Mouse (Mus musculus): ENCODE measurements around the gene Trmt112. TPM values are rescaled to one million over a fixed set of nuclear protein-coding genes. Genes with fewer than 3 reads are reported as not detected.
"Not testable (repeated sequence)": the region's sequence is repeated elsewhere in the genome, so short reads cannot be mapped to it uniquely, and the experiment has no call there.

Gene Trmt112
- total RNA-seq (2022), result 10 to 100 TPM; 34.1 to 46.3 (median 39.7) TPM

DNA sequence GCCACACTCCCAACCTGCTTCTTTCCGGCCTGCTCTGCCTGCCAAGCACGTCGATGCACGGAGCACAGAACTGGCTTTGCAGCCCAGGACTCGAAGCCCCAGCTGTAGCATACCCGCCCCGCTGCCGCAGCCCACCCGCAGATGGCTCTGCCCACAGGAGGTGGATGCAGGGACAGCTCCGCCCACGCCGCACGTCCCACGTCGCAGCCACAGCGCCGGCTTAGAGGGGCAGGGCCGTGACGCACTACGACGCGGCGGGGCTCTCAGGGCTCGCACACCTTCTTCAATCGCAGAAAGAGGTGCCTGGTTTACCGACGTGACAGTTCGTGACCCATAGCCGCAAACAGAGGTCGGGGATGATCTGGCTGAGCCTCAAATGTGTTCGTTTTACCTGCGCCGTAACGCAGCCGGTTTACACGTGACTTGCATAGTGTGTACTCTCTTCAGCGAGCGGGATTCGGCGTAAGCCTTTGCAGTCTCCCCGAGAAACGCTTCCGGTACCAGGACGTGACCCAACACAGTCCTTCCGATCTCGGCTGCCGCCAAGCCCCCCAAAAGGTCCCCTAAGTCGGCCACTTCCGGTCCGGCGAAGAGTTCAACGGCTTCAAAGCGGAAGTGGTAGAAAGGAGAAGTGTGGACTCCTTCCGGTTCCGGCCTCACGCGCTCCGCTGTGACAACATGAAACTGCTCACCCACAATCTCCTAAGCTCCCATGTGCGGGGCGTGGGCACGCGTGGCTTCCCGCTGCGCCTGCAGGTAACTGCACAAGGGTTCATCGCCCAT lies at the start of gene Trmt112, which contains the start of gene Prdx5:
Trmt112 (plus strand) TSS at position 192 of the 783 bp plus-strand sequence.
Prdx5 (minus strand) TSS at position 600 of the 783 bp plus-strand sequence.
- peak; percentile 74 to 87 for DNase-seq (ENCODE audit: low spot score in 2 of 2)

DNA sequence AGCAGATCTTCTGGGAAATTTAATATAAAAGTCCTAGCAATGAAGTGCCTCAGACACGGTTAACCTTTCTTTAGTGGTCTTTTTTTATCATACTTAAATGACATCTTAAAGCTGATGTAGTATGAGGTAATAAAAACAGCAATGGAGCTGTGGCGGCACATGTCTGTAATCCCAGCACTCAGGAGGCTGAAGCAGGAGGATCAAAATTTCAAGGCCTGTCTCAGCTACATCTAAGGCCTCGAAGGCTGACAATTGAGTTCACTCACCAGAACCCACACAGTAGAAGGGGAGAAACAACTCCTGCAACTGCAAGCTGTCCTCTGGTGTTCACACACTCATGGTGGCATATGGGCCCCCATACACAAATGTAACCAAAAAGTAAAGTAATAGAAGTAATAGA lies 49.5 kb upstream of the Trmt112 start:
- no peak for DNase-seq (ENCODE audit: low spot score in 2 of 2)

DNA sequence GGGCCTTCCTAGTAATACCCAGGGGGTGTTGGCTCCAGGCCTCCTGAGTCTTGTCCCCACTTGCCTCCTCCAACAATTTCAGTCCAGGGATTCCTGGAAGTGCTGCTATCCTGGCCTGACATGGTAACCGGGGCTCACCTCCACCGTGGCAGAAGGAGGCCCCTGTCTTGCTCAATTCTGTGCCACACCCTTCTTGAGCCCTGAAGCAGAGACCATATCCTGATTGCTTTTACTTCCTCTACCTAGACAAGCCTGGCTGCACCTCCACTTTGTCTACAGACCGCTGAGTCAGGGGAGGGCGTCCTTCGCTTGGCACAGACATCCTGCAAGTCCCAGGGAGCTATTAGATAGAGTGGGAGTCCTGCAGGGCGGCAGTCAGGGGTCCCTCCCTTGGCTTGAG lies 48.8 kb upstream of the Trmt112 start:
- DNase-seq (ENCODE audit: low spot score in 2 of 2), result no peak

DNA sequence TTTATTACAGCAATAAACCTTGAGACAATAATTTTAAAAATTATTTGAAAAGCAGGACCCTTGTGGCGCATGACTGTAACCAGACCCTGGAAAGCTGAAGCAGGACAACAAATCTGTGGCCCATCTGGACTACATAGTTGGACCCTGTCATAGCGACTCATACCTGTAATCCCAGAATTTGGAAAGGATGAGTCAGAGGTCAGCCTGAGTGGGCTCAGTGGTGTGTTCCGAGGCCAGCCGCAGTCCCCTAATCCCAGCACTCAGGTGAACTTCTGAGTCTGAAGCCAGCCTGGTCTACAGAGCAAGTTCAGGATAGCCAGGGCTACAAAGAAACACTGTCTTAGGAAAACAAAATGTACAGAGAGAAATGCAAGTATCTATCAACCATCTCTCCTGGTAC lies 48.0 kb upstream of the Trmt112 start:
- no peak for DNase-seq (ENCODE audit: low spot score in 2 of 2)

DNA sequence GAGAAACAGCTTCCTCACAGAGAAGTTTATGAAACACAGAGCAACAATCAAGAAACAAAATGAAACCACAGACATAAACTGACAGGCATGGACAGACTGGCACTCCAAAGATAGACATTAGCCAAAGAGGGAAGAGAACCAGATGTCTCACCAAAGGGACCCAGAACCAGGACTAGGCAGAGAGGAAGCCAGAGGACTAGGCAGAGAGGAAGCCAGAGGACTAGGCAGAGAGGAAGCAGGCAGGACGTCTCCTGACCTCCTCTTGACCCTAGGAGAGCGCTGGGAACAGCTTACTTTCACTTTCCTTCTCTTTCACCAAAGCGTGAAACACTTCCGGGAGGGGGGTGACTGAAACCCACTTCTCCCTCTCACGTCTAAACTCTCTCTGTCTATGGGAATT lies 40.1 kb upstream of the Trmt112 start:
- DNase-seq (ENCODE audit: low spot score in 2 of 2), result no peak

DNA sequence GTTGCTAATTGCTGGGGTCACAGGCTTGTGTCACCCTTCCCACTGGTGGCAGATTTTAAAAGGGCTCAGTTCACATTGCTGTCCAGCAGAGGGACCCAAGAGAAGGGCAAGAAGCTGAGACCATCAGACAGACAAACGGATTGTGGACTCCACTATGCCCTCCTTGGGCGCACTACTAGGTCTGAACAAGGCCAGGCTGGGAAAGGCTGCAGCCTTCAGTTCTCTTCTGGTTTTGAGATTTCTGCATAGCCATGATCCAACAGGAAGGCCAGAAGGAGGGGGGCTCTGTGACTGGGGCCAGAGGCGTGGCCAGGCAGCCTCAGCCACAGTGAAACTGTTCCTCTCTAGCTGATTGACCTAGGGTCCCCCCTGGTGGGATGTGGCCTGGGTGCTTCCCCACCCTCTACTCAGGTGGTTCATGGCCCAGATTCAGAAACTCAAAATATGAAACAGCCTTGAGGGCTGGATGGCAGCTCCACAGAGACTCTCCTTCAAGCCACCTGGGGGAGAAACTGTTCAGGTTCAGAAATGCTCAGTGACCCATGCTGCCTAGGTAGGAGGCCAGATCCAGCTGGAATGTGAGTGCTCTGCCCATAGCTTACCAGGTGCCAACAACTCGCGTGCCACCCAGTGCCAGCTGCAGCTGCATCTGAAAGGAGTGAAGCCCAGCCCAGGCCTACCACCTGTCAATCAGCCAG lies 37.8 kb upstream of the Trmt112 start:
- DNase-seq (ENCODE audit: low spot score in 2 of 2), result no peak

DNA sequence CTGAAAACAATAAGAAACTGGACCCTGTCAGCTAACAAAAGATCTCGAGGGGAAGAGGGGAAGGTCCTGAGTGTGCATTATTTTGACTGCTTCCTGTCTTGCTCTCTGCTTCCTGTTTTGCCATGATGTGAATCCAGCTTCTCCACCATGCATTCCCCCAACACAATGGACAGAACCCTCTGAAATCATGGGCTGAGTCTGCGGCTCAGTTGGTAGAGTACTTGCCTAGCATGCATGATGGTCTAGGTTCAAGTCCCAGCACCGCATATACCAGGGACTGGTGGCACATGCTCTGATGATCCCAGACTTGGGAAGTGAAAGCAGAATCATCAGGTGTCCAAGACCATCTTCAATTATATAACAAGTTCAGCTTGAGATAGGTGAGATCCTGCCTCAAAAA lies 36.8 kb upstream of the Trmt112 start:
- DNase-seq (ENCODE audit: low spot score in 2 of 2), result no peak

DNA sequence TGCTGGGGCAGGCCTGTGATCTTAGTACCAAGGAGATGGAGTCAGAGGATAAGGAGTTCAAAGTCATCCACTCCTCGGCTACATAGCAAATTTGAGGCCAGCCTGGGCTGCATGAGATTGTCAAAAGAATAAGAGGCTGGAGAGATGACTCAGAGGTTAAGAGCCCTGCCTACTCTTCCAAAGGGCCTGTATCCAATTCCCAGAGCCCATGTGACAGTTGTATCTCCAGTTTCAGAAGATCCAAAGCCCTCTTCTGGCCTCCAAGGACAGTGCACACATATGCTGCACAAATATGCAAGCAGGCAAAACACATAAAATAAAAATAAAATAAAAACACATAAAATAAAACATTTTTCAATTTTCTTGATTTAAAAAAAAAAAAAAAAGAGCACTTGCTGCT lies 35.2 kb upstream of the Trmt112 start:
- DNase-seq (ENCODE audit: low spot score in 2 of 2), result no peak

DNA sequence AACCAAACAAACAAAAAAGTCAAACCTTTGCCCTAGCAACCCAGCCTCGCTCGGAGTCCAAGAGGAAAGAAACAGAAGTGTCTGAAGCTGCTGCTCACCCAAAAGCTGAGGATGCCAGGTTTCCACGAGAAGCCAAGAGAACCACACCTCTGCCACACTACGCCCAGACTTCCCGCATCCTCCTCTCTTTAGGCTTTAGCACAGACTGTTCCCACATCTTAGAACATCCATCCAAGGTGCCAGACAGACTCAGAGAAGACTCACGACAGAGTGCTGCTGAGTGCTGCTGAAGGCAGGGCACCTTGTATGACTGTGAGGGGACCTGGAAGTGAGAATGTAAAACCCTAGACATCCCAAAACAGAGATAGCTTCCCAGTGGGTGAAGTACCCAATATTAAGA lies 33.7 kb upstream of the Trmt112 start:
- DNase-seq (ENCODE audit: low spot score in 2 of 2), result no peak

DNA sequence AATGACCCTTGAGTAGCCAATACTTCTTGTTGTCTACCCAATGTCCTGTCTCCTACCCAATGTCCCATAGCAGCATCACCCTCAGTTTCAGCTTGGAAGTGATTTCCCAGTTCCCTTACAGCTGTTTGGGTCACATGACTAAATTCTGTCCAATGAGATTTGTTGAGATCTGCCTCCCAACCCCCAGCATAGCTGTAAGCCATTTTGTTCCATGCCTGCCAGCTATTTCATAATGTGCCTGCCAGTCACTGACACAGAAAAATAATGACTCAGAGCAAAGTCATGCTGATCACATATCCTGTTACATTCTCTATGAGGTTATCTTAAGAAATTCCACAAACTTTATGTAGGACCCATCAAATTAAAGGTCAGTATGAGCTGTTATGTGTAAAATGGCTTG lies 32.7 kb upstream of the Trmt112 start:
- DNase-seq (ENCODE audit: low spot score in 2 of 2), result no peak

DNA sequence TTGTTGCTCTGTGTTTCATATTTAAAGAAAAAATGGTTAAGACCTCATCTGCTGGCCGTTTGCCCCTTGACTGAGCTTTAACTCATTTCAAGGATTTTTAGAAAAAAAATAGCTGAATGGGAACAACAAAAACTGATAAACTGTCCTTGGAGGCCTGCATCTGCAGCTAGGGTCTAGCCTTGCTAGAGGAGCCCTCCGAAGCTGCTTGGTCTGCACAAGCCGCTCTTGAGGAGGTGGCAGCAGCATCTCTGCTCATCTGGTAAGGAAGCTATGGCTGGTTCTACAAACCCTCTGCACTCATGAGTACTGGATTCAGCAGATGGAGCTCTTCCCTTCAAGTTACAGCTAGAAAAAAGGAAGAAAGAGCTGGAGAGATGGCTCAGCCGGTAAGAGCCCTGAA lies 31.5 kb upstream of the Trmt112 start:
- DNase-seq (ENCODE audit: low spot score in 2 of 2), result no peak

DNA sequence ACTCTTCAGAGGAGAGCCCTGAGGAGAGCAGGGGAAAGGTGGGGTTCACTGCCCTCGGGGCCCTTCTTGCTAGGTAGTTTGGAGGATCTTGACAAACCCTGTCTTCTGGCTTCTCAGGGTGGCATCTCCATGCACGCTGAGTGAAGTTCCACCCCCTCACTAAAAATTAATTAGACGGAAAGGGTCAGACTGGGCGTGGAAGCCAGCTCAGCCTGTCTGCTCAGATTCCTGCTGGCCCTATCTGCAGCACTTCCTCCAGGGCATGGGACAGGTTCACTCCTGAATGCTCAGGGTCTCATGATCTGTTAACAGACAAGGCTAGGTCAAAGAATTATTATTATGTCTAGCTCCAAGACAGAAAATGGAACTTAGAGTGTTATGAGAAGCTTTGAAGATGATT lies 17.0 kb upstream of the Trmt112 start:
- no peak for DNase-seq (ENCODE audit: low spot score in 2 of 2)

DNA sequence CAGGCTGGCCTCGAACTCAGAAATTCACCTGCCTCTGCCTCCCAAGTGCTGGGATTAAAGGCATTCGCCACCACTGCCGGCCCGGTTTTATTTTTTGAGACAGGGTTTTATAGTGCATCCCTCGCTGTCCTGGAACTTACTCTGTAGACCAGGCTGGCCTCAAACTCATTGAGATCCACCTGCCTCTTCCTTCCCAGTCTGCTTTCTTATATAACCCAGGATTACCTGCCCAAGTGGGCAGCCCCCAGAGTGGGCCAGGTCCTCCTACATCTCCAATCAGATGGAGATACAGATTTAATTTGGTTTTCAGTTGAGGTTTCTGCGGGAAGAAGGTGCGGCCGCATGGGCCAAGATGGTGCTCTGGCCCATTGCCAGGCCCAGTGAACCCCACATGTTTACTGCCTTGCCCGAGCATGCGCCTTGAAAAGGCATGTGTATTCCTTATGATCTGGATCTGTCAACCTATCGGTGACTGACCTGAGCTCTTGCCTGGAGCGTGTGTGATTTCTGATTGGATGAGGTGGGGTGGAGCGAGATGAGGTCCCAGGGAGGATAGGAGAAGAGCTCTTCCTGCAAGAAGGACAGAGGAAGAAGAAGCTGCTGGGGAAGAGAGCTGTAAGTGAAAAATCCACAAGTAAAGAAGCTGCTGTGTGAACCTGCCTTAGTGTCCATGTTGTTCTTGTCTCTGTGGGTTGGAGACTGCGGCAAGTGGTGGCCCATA lies 15.6 kb upstream of the Trmt112 start:
- no peak for DNase-seq (ENCODE audit: low spot score in 2 of 2)

DNA sequence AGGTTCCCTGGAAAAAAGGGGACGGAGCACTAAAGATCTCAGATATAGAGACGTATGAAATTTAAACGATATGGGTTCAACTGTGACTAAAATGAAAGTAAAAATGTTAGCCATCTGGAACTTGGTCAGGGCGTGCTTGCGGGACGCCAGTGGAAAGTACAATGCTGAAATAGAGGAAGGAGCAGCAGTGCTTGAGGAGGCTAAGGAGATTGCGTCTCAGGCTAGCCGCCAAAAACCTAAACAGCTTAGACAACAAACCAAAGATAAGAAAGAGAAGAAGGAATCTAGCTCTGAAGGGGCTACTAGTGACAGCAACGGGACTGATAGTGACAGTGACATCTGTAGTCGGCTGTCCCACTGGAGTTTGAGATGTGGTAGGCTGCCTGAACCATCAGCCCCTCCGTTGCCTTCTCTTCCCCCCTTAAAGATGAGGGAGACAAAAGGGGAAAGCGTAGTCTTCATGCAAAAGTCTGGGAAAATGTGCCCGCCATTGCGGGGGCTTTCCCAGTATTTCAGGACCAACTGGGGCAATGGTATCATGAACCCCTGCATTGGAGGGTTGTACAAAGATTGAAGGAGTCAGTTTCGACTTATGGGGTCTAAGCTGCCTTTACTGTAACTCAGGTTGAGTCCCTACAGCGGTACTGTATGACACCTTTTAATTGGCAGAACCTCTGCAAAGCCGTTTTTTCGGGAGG lies 13.7 kb upstream of the Trmt112 start:
- not testable (repeated sequence) for DNase-seq (ENCODE audit: low spot score in 2 of 2)

DNA sequence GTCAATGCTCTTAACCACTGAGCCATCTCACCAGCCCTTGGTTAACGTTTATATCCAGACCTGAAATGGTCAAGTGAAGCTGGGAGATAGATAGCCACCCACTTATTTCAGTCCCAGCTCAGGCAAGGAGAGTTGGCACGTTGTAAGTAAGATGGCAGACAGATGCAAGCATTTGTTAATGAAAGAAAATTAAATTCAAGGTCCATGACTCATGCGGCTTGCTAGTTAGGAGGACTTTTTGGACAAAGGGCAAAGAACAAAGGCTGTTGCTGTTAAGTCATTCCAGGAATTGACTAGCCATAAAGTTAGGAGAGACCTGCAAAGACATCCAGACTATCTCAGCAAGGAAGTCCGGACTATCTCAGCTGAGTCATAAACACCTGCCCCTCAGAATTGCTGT lies 9.9 kb upstream of the Trmt112 start:
- no peak for DNase-seq (ENCODE audit: low spot score in 2 of 2)

DNA sequence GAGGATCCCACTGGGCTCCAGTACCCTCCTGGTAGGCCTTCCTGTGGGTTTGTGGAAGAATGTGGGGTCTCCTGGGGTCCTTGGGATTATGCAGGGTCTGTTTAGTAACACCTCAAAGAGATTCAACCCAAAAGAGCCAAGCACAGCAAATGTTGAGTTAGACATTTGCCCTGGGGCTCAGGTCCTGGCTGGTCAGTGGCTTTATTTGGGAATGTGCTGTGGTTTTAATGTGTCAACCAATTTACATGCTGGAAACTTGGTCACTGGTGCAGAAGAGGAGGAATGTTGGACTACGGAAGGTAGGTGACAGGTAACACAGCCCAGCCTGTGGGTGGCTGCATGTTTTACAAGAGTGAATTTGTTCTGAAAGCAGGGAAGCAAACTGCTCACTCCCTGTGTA lies 6.5 kb upstream of the Trmt112 start:
- DNase-seq (ENCODE audit: low spot score in 2 of 2), result no peak

DNA sequence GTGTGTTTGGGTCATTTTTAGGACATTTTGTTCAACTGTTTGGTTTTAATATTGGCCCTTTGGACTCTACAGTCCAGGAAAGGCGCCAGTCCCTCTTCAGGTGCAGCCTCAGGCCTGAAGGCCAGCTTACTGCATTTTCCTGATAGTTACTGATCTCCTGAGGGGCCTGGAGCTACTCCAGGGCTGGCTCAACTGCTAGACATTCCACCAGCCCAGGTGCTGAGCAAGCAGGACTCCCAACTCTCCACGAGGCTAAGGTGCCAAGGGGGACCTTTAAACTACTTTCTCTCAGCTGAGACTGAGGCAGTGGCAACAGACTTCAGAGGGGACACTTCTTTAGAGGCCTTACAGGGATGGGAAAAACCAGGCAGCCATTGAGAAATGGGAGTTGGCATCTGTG lies 4.7 kb upstream of the Trmt112 start:
- DNase-seq (ENCODE audit: low spot score in 2 of 2), result no peak

DNA sequence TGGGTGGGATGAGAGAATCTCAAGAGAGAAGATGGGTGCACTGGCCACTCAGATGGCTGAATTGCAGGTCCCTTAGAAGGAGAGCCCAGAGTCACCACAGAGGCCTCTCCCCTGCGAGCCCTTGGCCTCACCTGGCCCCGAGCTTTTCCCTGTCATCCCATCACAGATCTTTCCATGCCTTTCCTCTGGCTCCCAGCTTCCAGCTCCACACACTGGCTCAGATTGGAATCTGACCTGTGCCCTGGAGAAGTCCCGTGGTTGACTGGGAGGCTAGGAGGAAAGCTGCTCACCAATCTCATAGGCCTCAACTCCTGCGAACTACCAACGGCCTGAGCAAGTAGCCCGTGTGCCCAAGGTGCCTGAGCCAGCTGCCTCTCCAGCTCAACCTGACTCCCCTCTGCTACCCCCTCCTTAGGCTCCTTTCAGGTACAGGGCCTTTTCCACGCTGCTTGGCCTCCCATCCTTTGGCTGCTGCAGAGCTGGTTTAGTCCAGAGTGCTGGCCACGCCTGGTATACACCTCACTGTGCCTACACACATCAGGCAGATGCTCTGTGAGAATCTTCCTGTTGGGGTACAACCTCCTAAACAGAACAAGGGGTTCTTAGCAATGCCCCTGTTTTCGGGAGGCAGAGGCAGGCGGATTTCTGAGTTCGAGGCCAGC lies 3.9 kb upstream of the Trmt112 start:
- DNase-seq (ENCODE audit: low spot score in 2 of 2), result no peak

DNA sequence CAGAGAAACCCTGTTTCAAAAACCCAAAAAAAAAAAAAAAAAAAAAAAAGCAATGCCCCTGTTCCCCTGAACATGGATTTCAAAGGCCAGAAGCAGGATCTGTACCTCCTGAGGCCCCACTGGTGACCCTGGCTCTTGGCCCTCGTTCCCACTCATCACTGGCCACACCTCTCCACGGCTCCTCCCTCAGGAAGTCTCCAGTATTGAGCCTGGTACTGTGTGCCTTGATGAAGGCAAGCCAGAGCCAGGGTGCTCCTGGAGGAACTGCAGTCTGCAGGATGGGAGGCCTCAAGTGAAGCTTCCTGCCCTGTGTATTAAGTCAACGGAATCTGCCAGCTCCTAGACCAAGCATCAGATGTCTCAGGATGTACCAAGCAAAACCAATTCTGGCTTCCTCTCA lies 3.3 kb upstream of the Trmt112 start:
- no peak for DNase-seq (ENCODE audit: low spot score in 2 of 2)

DNA sequence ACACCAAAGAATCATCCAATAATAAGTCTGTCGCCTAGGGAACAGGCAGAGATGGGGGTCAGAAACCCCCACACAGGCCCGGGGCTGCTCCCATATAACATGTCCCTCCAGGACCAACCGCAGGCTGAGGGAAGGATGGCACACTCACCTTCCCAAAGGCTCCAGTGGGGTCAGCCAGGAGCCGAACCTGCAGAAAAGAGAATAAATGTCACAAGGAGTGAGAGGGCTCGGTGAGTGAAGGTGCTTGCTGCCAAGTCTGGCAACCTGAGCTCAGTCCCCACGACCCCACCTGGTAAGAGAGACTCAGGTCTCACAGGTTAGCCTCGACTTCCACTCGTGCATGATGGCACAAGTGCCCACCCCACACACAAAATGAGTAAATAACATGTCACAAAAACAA lies 2.4 kb upstream of the Trmt112 start:
- DNase-seq (ENCODE audit: low spot score in 2 of 2), result no peak

All from gastrocnemius, adult 8-10 months (tissue).